Mouse (Mus musculus) G1E (cell line): ENCODE measurements at regions not wholly inside any gene's neighbourhood (a gene's known extent, or its start where the extent isn't known, plus 50 kb on each side); places are given as distances from the start of the nearest gene placed in this dataset.

ENCODE experiments used
- CTCF ChIP-seq: IDR thresholded peaks from 2 replicates; pipeline ENCODE4 v1.5.1; 2012; ENCODE audit warnings: low read depth, low read length, inconsistent platforms, mixed read lengths
- GATA1 ChIP-seq: IDR thresholded peaks from 2 replicates; pipeline ENCODE4 v1.6.1; 2012; ENCODE audit warnings: borderline replicate concordance, low read length, inconsistent platforms, mixed read lengths
- POLR2AphosphoS5 ChIP-seq: IDR thresholded peaks from 2 replicates; pipeline ENCODE4 v1.6.1; 2012; ENCODE audit warnings: low read depth, low read length, inconsistent platforms; ENCODE audit not compliant: insufficient replicate concordance
- TAL1 ChIP-seq: conservative IDR thresholded peaks from 2 replicates; pipeline ENCODE4 v1.6.1; 2012; ENCODE audit warnings: low read depth, low read length, inconsistent platforms, mixed read lengths

- no peak for TF ChIP-seq GATA1
- TF ChIP-seq CTCF: no peak
- no peak for TF ChIP-seq TAL1
- no peak for TF ChIP-seq POLR2AphosphoS5
Observed at GRCm38 (mm10) chr4:56036334-56036733, 504.1 kb upstream of the Klf4 start.
